Mouse (Mus musculus): ENCODE results near the gene Atad3a. TPM values are rescaled to one million over a fixed set of nuclear protein-coding genes. Genes with fewer than 3 reads are reported as not detected.

Gene Atad3a
- polyA plus RNA-seq, 1 experiment from 2014 or later, result 26.1 TPM

GRCm38 (mm10) chr4:155733267-155733666 is 27.6 kb downstream of the Atad3a start:
- peaks cover 4% of the 10 kb centered on the region; the same call in 1 of the 2 replicates for H3K36me3 ChIP-seq (ENCODE audit: insufficient read depth, low read length)
- H3K4me1 ChIP-seq (ENCODE audit: insufficient read depth, low read depth, low read length), result peaks cover 6% of the 10 kb centered on the region; the same call in 1 of the 2 replicates
- no peaks in the 10 kb centered on the region for H3K27me3 ChIP-seq (replicated peaks; ENCODE audit: insufficient read depth, low read length)
- H3K4me2 ChIP-seq (replicated peaks; ENCODE audit: low read depth, low read length), result no peak overlapping the region
- no peak overlapping the region for H3K9ac ChIP-seq (replicated peaks; ENCODE audit: low read depth)
- H3K4me3 ChIP-seq (ENCODE audit: low read depth, low read length), result no peak overlapping the region
- H3K9me3 ChIP-seq (ENCODE audit: low read length), result no peaks in the 10 kb centered on the region
- DNase-seq (ENCODE audit: low spot score) (no peak), ATAC-seq (no peak)
- no peak overlapping the region for H3K27ac ChIP-seq (ENCODE audit: low read length)
- TF ChIP-seq EP300 (IDR thresholded peaks at IDR 0.05), result no peak
- no peak for TF ChIP-seq CTCF (IDR thresholded peaks at IDR 0.05)
- WGBS, result 86% methylated on average over 10 of the region's 10 CpGs

- TF ChIP-seq EP300 (IDR thresholded peaks at IDR 0.05) (no peak), CTCF (IDR thresholded peaks at IDR 0.05) (no peak)
- DNase-seq (ENCODE audit: low spot score) (no peak), ATAC-seq (no peak)
- Histone ChIP-seq H3K9me3 (ENCODE audit: low read length) (no peaks in the 10 kb centered on the region), H3K4me3 (ENCODE audit: low read depth, low read length) (no peak overlapping the region), H3K9ac (replicated peaks; ENCODE audit: low read depth) (no peak overlapping the region), H3K36me3 (ENCODE audit: insufficient read depth, low read length) (0 out of 2 replicates have a peak, but pooled peaks cover 3% of the 10 kb centered on the region), H3K27ac (ENCODE audit: low read length) (no peak overlapping the region), H3K4me1 (ENCODE audit: insufficient read depth, low read depth, low read length) (no peaks in the 10 kb centered on the region), H3K4me2 (replicated peaks; ENCODE audit: low read depth, low read length) (no peak overlapping the region), H3K27me3 (replicated peaks; ENCODE audit: insufficient read depth, low read length) (no peaks in the 10 kb centered on the region)
- WGBS, result 83% methylated on average over 2 of the region's 2 CpGs
These were observed 32.9 kb downstream of the Atad3a start for GRCm38 (mm10) chr4:155727993-155728392.

- TF ChIP-seq EP300 (IDR thresholded peaks at IDR 0.05) (no peak), CTCF (IDR thresholded peaks at IDR 0.05) (peak; percentile 76)
- Histone ChIP-seq H3K27ac (ENCODE audit: low read length) (no peak overlapping the region), H3K4me2 (replicated peaks; ENCODE audit: low read depth, low read length) (no peak overlapping the region), H3K36me3 (ENCODE audit: insufficient read depth, low read length) (no peaks in the 10 kb centered on the region; the same call in 1 of the 2 replicates), H3K4me3 (ENCODE audit: low read depth, low read length) (no peak overlapping the region), H3K9me3 (ENCODE audit: low read length) (no peaks in the 10 kb centered on the region), H3K27me3 (replicated peaks; ENCODE audit: insufficient read depth, low read length) (no peaks in the 10 kb centered on the region), H3K4me1 (ENCODE audit: insufficient read depth, low read depth, low read length) (no peaks in the 10 kb centered on the region), H3K9ac (replicated peaks; ENCODE audit: low read depth) (no peak overlapping the region)
- ATAC-seq, result peak; percentile 38; the same call in 1 of the 2 replicates
- peak; percentile 54 for DNase-seq (ENCODE audit: low spot score)
- 73% methylated on average over 4 of the region's 4 CpGs for WGBS
These were observed 39.2 kb downstream of the Atad3a start for GRCm38 (mm10) chr4:155721668-155722083.

GRCm38 (mm10) chr4:155710521-155711252 is 50.2 kb downstream of the Atad3a start:
- 0 out of 2 replicates have a peak overlapping the region, but pooled peaks have one; percentile 17 for H3K4me2 ChIP-seq (replicated peaks; ENCODE audit: low read depth, low read length)
- H3K36me3 ChIP-seq (ENCODE audit: insufficient read depth, low read length), result peaks cover 5% of the 10 kb centered on the region
- peaks cover 5% of the 10 kb centered on the region; the same call in 1 of the 2 replicates for H3K4me1 ChIP-seq (ENCODE audit: insufficient read depth, low read depth, low read length)
- 43% methylated on average over 6 of the region's 6 CpGs for WGBS
- TF ChIP-seq CTCF (IDR thresholded peaks at IDR 0.05), result no peak
- peak; percentile 72 for TF ChIP-seq EP300 (IDR thresholded peaks at IDR 0.05)
- H3K4me3 ChIP-seq (ENCODE audit: low read depth, low read length), result no peak overlapping the region
- ATAC-seq (peak; percentile 65), DNase-seq (ENCODE audit: low spot score) (peak; percentile 57)
- H3K9ac ChIP-seq (replicated peaks; ENCODE audit: low read depth), result no peak overlapping the region
- peak overlapping the region; percentile 69 for H3K27ac ChIP-seq (ENCODE audit: low read length)
- no peaks in the 10 kb centered on the region for H3K27me3 ChIP-seq (replicated peaks; ENCODE audit: insufficient read depth, low read length)
- H3K9me3 ChIP-seq (ENCODE audit: low read length), result no peaks in the 10 kb centered on the region

GRCm38 (mm10) chr4:155708988-155709387 is 51.9 kb downstream of the Atad3a start:
- no peaks in the 10 kb centered on the region for H3K27me3 ChIP-seq (replicated peaks; ENCODE audit: insufficient read depth, low read length)
- H3K4me2 ChIP-seq (replicated peaks; ENCODE audit: low read depth, low read length), result no peak overlapping the region
- TF ChIP-seq EP300 (IDR thresholded peaks at IDR 0.05) (no peak), CTCF (IDR thresholded peaks at IDR 0.05) (no peak)
- H3K9ac ChIP-seq (replicated peaks; ENCODE audit: low read depth), result no peak overlapping the region
- no peaks in the 10 kb centered on the region for H3K36me3 ChIP-seq (ENCODE audit: insufficient read depth, low read length)
- no peak overlapping the region for H3K4me3 ChIP-seq (ENCODE audit: low read depth, low read length)
- ATAC-seq, result no peak
- H3K9me3 ChIP-seq (ENCODE audit: low read length), result no peaks in the 10 kb centered on the region
- DNase-seq (ENCODE audit: low spot score), result no peak
- no peak overlapping the region for H3K27ac ChIP-seq (ENCODE audit: low read length)
- H3K4me1 ChIP-seq (ENCODE audit: insufficient read depth, low read depth, low read length), result peaks cover 5% of the 10 kb centered on the region; the same call in 1 of the 2 replicates

GRCm38 (mm10) chr4:155708582-155708981 is 52.3 kb downstream of the Atad3a start:
- Histone ChIP-seq H3K4me3 (ENCODE audit: low read depth, low read length) (no peak overlapping the region), H3K9me3 (ENCODE audit: low read length) (no peaks in the 10 kb centered on the region), H3K27ac (ENCODE audit: low read length) (no peak overlapping the region), H3K4me2 (replicated peaks; ENCODE audit: low read depth, low read length) (no peak overlapping the region), H3K9ac (replicated peaks; ENCODE audit: low read depth) (no peak overlapping the region), H3K4me1 (ENCODE audit: insufficient read depth, low read depth, low read length) (peaks cover 5% of the 10 kb centered on the region; the same call in 1 of the 2 replicates), H3K36me3 (ENCODE audit: insufficient read depth, low read length) (no peaks in the 10 kb centered on the region), H3K27me3 (replicated peaks; ENCODE audit: insufficient read depth, low read length) (no peaks in the 10 kb centered on the region)
- 69% methylated on average over 2 of the region's 2 CpGs for WGBS
- no peak for DNase-seq (ENCODE audit: low spot score)
- TF ChIP-seq CTCF (IDR thresholded peaks at IDR 0.05) (no peak), EP300 (IDR thresholded peaks at IDR 0.05) (no peak)
- ATAC-seq, result no peak

All from lung, postnatal 0 days (tissue).